Mouse (Mus musculus) c-Kit-negative CD71-positive TER-119-positive erythroid progenitor cells, embryonic 14.5 days (primary cell): ENCODE results near the gene Pno1.
A peak's percentile ranks its signal among the peaks of the same experiment; 100 is the strongest.
"Not testable (repeated sequence)": the region's sequence is repeated elsewhere in the genome, so short reads cannot be mapped to it uniquely, and the experiment has no call there.

Source experiments
- DNase-seq: peaks from one replicate; pipeline ENCODE4 v3.0.0-alpha.2; 2013; ENCODE audit warnings: low read depth, low spot score

Pno1 gene

DNA sequence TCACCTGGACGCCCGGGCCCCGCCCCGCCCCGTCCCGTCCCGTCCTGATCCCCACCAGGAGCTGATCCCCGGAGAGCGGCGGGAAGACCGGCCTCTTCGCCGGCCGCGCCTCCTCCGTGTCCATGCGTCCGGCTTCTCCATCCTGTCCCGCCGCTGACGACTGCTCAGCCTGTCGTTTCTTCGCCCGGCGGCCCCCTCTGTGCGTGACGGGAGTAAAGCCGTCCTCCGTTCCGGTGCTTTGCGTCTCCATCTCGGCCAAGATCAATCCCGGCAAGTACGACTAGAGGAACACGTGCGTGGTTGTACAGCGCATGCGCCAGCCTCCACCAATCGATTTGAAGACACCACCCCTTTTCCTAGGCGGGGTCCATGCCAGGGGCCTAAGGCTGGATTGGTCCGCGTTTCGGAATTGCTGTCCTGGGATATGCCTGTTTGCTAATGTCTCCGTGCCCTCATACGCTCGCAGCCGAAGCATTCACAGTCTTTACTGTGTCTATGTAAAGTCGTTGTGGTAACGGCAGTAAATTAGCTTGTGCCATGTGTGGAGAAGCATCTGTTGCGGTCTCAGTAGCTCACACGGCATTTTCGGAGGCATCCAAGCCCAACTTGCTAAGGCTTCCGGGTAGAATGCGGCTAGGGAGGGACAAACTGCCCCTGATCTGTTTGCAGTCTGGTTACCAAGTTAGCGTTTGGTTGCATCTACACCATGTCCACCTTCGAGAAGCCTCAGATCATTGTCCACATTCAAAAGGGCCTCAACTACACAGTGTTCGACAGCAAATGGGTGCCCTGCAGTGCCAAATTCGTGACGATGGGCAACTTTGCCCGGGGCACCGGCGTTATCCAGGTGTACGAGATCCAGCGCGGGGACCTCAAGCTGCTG is at the start of gene Pno1:
Gene Pno1, minus strand, starts transcription at position 311 of the 883 bp plus-strand sequence.
- peak; percentile 95 for DNase-seq

GRCm38 (mm10) chr11:17257861-17258260 is 46.5 kb upstream of the Pno1 start:
- DNase-seq: no peak

GRCm38 (mm10) chr11:17257443-17257842 is 46.1 kb upstream of the Pno1 start, which contains the start of gene C1d:
Gene C1d (plus strand): TSS chr11:17257579.
- DNase-seq: peak; percentile 93

- no peak for DNase-seq
Measured at GRCm38 (mm10) chr11:17256813-17257365, 45.5 kb upstream of the Pno1 start.

GRCm38 (mm10) chr11:17248715-17249114 is 37.3 kb upstream of the Pno1 start:
- no peak for DNase-seq

DNA sequence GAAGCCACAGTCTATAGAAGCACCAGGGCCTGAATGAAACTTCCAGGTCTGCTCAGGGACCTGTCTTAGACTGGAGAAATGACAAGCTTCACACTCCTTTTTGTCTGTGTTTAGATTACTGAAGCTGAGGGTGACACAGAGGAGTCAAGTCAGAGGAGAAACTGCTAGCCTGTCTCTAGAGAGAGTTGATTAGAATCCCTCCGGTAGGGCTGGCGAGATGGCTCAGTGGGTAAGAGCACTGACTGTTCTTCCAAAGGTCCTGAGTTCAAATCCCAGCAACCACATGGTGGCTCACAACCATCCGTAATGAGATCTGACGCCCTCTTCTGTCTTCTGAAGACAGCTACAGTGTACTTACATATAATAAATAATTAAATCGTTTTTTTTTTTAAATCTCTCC is 27.2 kb upstream of the Pno1 start:
- not testable (repeated sequence) for DNase-seq

- DNase-seq: no peak
Measured at GRCm38 (mm10) chr11:17236449-17237037, 25.2 kb upstream of the Pno1 start.

- no peak for DNase-seq
Measured at GRCm38 (mm10) chr11:17232792-17233191, 21.4 kb upstream of the Pno1 start.

- no peak for DNase-seq
Measured at GRCm38 (mm10) chr11:17221126-17221525, 9.8 kb upstream of the Pno1 start.

GRCm38 (mm10) chr11:17215475-17215874 is 4.1 kb upstream of the Pno1 start:
- no peak for DNase-seq

DNA sequence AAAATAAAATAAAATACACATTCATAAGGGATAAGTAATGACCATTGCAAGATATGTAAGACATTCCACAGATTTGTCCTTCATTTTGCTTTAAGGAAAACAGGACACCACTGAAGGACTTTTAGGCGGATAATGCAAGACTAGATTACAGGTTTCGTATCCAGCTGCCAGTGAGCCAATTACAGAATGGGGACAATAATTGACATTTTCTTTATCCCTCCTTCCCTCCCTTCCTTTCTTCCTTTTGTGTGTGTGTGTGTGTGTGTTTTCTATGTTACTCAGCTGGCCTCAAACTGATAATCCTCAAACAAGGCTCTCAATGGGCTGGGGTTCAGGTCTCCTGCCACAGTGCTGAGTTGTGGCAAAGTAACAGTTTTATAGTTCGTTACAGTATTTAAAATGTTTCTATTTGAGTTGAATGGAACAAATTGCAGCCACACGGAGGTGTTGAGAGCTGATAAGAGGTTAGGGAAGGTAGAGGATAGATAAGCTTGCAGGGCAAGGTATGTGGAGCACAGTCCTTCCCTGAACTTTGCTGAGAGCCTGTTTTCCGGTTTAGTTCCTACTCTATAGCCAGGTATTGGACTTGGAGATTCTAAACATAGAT is 1.6 kb upstream of the Pno1 start:
- DNase-seq: no peak

DNA sequence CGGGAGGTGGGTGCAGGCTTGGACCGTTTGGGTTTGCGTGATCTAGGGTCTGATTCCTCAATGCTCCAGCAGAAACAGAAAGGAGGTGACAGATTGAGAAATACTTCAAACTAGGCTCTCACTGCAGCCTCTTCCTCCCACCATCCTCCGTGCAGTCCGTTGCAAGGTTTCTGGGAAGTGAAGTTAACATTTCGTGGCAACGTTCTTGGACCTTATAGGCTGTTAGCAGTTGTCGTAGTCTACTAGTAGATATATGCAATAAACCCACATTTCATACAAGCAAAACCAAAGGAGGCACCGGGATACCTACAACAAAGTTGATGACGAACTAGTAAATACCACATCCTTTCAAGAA is 750 bp upstream of the Pno1 start:
- DNase-seq: no peak

- DNase-seq: no peak
Measured at GRCm38 (mm10) chr11:17202481-17202880, 8.9 kb downstream of the Pno1 start.

DNA sequence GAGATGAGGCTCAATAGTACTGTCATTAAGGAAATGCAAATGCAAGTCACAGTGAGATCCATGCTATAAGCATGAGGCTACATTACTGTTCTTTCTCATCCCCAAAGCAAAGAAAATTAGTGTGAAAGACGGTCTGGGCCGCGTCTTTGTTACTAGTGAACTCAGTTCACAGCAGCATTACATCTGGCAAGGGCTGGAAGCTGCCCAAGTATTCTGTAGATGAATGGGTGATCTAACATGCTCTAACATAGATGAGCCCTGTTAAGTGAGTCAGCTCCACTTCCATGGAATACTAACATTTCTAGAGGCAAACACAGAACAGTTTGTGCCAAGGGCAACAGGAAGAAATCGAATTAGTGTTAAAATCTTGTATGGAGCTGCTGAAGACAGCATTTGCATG is 10.4 kb downstream of the Pno1 start:
- DNase-seq: no peak

DNA sequence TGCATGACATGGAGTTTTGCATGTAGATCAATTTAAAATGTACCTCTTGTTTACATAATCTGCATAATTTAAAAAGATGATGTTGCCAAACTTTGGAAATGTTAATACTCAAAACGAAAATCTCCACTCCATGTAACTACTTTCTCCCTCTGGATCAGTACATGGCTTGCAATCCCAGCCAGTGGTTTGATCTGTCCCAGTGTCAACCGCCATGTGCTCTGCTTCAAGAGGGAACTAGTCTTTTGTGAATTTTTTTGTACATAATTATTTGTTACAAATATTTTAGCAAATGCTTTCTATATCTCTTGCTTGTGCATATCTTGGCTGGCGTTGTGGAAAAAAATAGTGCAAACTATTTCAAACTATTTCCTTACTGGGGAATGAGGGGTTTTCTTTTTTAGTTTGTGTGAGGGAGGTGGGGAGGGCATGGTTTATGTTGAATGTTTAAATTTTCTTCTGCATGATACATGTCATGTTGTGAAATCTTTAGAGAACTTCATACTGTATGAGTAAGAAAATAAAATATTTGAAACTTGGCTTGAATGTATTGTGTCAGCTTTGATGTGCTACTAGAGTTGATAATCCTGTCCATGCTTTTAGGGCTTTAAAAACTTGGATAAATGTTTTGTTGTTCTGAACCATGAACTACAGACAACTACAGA is 11.4 kb downstream of the Pno1 start:
- no peak for DNase-seq

DNA sequence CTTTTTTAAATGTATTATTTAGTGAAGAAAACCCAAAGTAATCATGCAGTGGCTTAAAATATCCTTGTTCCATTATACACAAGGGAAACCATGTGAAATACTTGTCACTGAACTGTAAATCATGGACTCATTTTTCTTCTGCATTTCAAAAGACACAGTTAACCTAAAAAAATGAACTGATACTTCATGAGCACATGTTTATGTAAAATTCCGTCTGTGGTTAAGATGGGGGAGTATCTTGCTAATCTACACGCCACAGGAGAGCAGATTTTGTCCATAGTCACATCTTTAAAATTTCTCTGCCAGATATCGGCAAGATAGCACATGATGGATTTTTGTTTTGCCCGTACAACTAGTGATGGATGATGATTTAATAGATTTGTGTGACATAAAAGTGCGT is 12.2 kb downstream of the Pno1 start:
- DNase-seq: no peak

GRCm38 (mm10) chr11:17192151-17192844 is 19.1 kb downstream of the Pno1 start:
- DNase-seq: no peak

- no peak for DNase-seq
Measured at GRCm38 (mm10) chr11:17188786-17189185, 22.6 kb downstream of the Pno1 start.

GRCm38 (mm10) chr11:17187649-17188048 is 23.7 kb downstream of the Pno1 start:
- DNase-seq: no peak

GRCm38 (mm10) chr11:17183165-17183564 is 28.2 kb downstream of the Pno1 start:
- no peak for DNase-seq

GRCm38 (mm10) chr11:17181807-17182206 is 29.6 kb downstream of the Pno1 start, which contains the start of gene Wdr92:
Gene Wdr92 (plus strand): TSS chr11:17182107.
- DNase-seq: no peak
